8 mouse cellular contexts compared by ENCODE assay signal in the genomic region with DNA sequence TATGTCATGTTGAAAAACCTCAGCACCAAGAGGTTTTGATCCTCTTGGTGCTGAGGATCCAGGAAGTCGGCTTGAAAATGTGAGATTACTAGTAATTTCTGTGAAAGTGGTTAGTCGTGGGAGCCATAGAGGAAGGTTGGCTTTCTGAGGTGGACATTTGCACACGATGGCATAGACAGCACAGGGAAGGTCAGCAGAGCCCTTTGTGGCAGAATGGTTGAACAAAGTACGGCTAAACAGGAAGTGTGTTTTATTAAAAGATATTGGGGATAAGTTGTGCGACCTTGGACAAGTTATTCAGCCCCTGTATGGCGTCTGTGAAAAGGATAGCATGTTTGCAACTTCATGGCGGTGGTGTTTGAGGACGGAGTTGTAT. TPM values are rescaled to one million over a fixed set of nuclear protein-coding genes. Genes with fewer than 3 reads are reported as not detected.
DNase-seq lines count a peak whose midpoint lies in the region; ATAC-seq and TF ChIP-seq lines count a peak whose summit lies in the region.

No protein-coding gene starts in this region.

- ATAC-seq in forebrain, embryonic 15.5 days (replicated peaks): peak; percentile 13; the same call in 1 of the 2 replicates
- peak; percentile 9; the same call in 1 of the 2 replicates for ATAC-seq in liver, embryonic 16.5 days (ENCODE audit: low read depth)

- no peaks in the 10 kb centered on the region; the same call in none of the 2 replicates for H3K4me1 ChIP-seq in heart, adult 2 months (ENCODE audit: control insufficient read depth, insufficient read depth, low read length)
- peaks cover 17% of the 10 kb centered on the region for H3K4me1 ChIP-seq in E14TG2a.4 (replicated peaks; ENCODE audit: low read depth, low read length)
- peaks cover 11% of the 10 kb centered on the region for H3K4me1 ChIP-seq in forebrain, embryonic 15.5 days
- H3K4me1 ChIP-seq in liver, embryonic 16.5 days (ENCODE audit: control insufficient read depth, low read depth, low read length): peaks cover 16% of the 10 kb centered on the region

- no peaks in the 10 kb centered on the region; the same call in 1 of the 2 replicates for H3K9me3 ChIP-seq in E14TG2a.4 (ENCODE audit: low read length)
- H3K9me3 ChIP-seq in forebrain, embryonic 15.5 days: no peaks in the 10 kb centered on the region
- no peaks in the 10 kb centered on the region for H3K9me3 ChIP-seq in liver, embryonic 16.5 days (replicated peaks; ENCODE audit: control insufficient read depth, low read length)

- TF ChIP-seq CTCF in heart, adult 2 months (IDR thresholded peaks at IDR 0.05): no peak
- no peak for TF ChIP-seq CTCF in E14TG2a.4 (conservative IDR thresholded peaks at IDR 0.05; ENCODE audit: low read length)

- H3K79me2 ChIP-seq in heart, adult 2 months (replicated peaks; ENCODE audit: control insufficient read depth, insufficient read depth, low read length): no peaks in the 10 kb centered on the region

- intact Hi-C loops in heart, adult 2 months (cut with DNase I): loop anchor here (1.0 to 10.0 kb wide), 2 partner anchors 31 to 651 kb away; a partner anchor contains a TSS
- intact Hi-C loops in heart, postnatal 14 days (cut with DNase I): no loop called here

- peak overlapping the region; percentile 79 for H3K9ac ChIP-seq in heart, adult 2 months (ENCODE audit: low read depth, low read length)
- peak overlapping the region; percentile 51 for H3K9ac ChIP-seq in forebrain, embryonic 15.5 days (replicated peaks)
- H3K9ac ChIP-seq in liver, embryonic 16.5 days (ENCODE audit: low read depth, low read length): peak overlapping the region; percentile 85

- TF ChIP-seq EP300 in heart, adult 2 months (IDR thresholded peaks at IDR 0.05; ENCODE audit: insufficient read depth, low read depth, low read length): no peak

- WGBS in heart, adult 2 months: 15% methylated on average over 8 of the region's 8 CpGs
- WGBS in forebrain, embryonic 15.5 days: 35% methylated on average over 8 of the region's 8 CpGs
- 13% methylated on average over 8 of the region's 8 CpGs for WGBS in liver, embryonic 16.5 days (ENCODE audit: insufficient replicate concordance)

- H3K36me3 ChIP-seq in heart, adult 2 months (ENCODE audit: control insufficient read depth, insufficient read depth, low read length): peaks cover 7% of the 10 kb centered on the region; the same call in 1 of the 2 replicates
- H3K36me3 ChIP-seq in E14TG2a.4 (ENCODE audit: insufficient read depth, low read length): no peaks in the 10 kb centered on the region
- H3K36me3 ChIP-seq in forebrain, embryonic 15.5 days: no peaks in the 10 kb centered on the region
- no peaks in the 10 kb centered on the region for H3K36me3 ChIP-seq in liver, embryonic 16.5 days (ENCODE audit: control insufficient read depth, insufficient read depth)

- TF ChIP-seq POLR2A in heart, adult 2 months (IDR thresholded peaks at IDR 0.05; ENCODE audit: insufficient read depth, low read depth, low read length): no peak

- peak in 1 of 2 experiments; percentile 22 for DNase-seq in heart, adult 2 months
- DNase-seq in heart, postnatal 14 days: no peak
- DNase-seq in T-cell, adult 2 months (ENCODE audit: low spot score): no peak
- no peak for DNase-seq in thymus, postnatal 0 days (ENCODE audit: low spot score)
- DNase-seq in spleen, postnatal 14 days (ENCODE audit: low spot score in 2 of 2): no peak

- H3K4me3 ChIP-seq in heart, adult 2 months: peak overlapping the region; percentile 65
- H3K4me3 ChIP-seq in E14TG2a.4 (replicated peaks; ENCODE audit: low read length): peak overlapping the region; percentile 87
- H3K4me3 ChIP-seq in forebrain, embryonic 15.5 days: peak overlapping the region; percentile 48
- peak overlapping the region; percentile 74 for H3K4me3 ChIP-seq in liver, embryonic 16.5 days (ENCODE audit: low read depth, low read length)

- H3K27ac ChIP-seq in heart, adult 2 months: peak overlapping the region; percentile 93
- H3K27ac ChIP-seq in forebrain, embryonic 15.5 days (replicated peaks): no peak overlapping the region
- H3K27ac ChIP-seq in liver, embryonic 16.5 days (ENCODE audit: low read length): peak overlapping the region; percentile 91

- H3K27me3 ChIP-seq in heart, adult 2 months (ENCODE audit: control insufficient read depth, insufficient read depth, low read length): no peaks in the 10 kb centered on the region
- H3K27me3 ChIP-seq in E14TG2a.4 (ENCODE audit: insufficient read depth, low read length): peaks cover 4% of the 10 kb centered on the region; the same call in 1 of the 2 replicates
- no peaks in the 10 kb centered on the region for H3K27me3 ChIP-seq in forebrain, embryonic 15.5 days
- H3K27me3 ChIP-seq in liver, embryonic 16.5 days (ENCODE audit: control insufficient read depth, insufficient read depth, low read depth, low read length): no peaks in the 10 kb centered on the region

- H3K4me2 ChIP-seq in forebrain, embryonic 15.5 days (replicated peaks): peak overlapping the region; percentile 66
- peak overlapping the region; percentile 66 for H3K4me2 ChIP-seq in liver, embryonic 16.5 days (ENCODE audit: low read depth, low read length)

RNA-seq across cellular contexts. Expression of a gene that starts 0.5 kb away (rescaled TPM):
- 100 to 1,000 TPM; 222 to 248 TPM for total RNA-seq in heart, adult 2 months (2021)
- 59.4 and 143 TPM in 2 replicates for polyA plus RNA-seq in heart, adult 2 months (2012; rRNA removed)
- 100 to 1,000 TPM; 178 to 179 TPM for total RNA-seq in heart, postnatal 14 days (2021)
- polyA plus RNA-seq in forebrain, embryonic 15.5 days (2015; fragmentation: Nextera tagmentation; extraction: Ambion mirVana): 12.0 and 13.4 TPM in 2 replicates
- polyA plus RNA-seq in liver, embryonic 16.5 days (2015; fragmentation: Nextera tagmentation; extraction: Ambion mirVana): 22.8 and 25.2 TPM in 2 replicates
- polyA plus RNA-seq in thymus, postnatal 0 days (2015; fragmentation: Nextera tagmentation; extraction: Ambion mirVana): 34.7 and 35.7 TPM in 2 replicates

RNA-seq across cellular contexts. Expression of a gene that starts 31.1 kb away (rescaled TPM):
- total RNA-seq in heart, adult 2 months (2021): 10 to 100 TPM; 18.8 to 20.9 TPM
- polyA plus RNA-seq in heart, adult 2 months (2012; rRNA removed): 18.4 and 30.3 TPM in 2 replicates
- total RNA-seq in heart, postnatal 14 days (2021): 10 to 100 TPM; 30.6 to 31.7 TPM
- polyA plus RNA-seq in forebrain, embryonic 15.5 days (2015; fragmentation: Nextera tagmentation; extraction: Ambion mirVana): 92.8 and 96.0 TPM in 2 replicates
- polyA plus RNA-seq in liver, embryonic 16.5 days (2015; fragmentation: Nextera tagmentation; extraction: Ambion mirVana): 32.3 and 36.2 TPM in 2 replicates
- polyA plus RNA-seq in thymus, postnatal 0 days (2015; fragmentation: Nextera tagmentation; extraction: Ambion mirVana): 87.5 and 93.0 TPM in 2 replicates
